Mouse (Mus musculus): ENCODE results near the gene Ksr1. TPM values are rescaled to one million over a fixed set of nuclear protein-coding genes. Genes with fewer than 3 reads are reported as not detected.

The Ksr1 gene
- polyA plus RNA-seq, 1 experiment from 2014 or later = 3.8 TPM

- Histone ChIP-seq H3K4me2 (replicated peaks; ENCODE audit: low read depth, low read length) (no peak overlapping the region), H3K4me3 (ENCODE audit: low read length) (no peak overlapping the region), H3K27me3 (ENCODE audit: insufficient read depth, low read length) (no peaks in the 10 kb centered on the region), H3K36me3 (ENCODE audit: insufficient read depth, low read length) (no peaks in the 10 kb centered on the region), H3K9me3 (ENCODE audit: low read length) (no peaks in the 10 kb centered on the region), H3K27ac (ENCODE audit: low read length) (no peak overlapping the region), H3K9ac (replicated peaks; ENCODE audit: low read length) (no peak overlapping the region), H3K4me1 (ENCODE audit: insufficient read depth, low read length) (peaks cover 45% of the 10 kb centered on the region)
- ATAC-seq (ENCODE audit: low FRiP score, low TSS enrichment) = no peak
- WGBS = 92% methylated on average over 6 of the region's 6 CpGs
Observed at GRCm38 (mm10) chr11:79140511-79140888, 5.7 kb downstream of the Ksr1 start.

GRCm38 (mm10) chr11:79139878-79140510 is 6.2 kb downstream of the Ksr1 start:
- Histone ChIP-seq H3K9me3 (ENCODE audit: low read length) (no peaks in the 10 kb centered on the region), H3K4me3 (ENCODE audit: low read length) (no peak overlapping the region), H3K27me3 (ENCODE audit: insufficient read depth, low read length) (no peaks in the 10 kb centered on the region), H3K9ac (replicated peaks; ENCODE audit: low read length) (no peak overlapping the region), H3K27ac (ENCODE audit: low read length) (no peak overlapping the region), H3K36me3 (ENCODE audit: insufficient read depth, low read length) (no peaks in the 10 kb centered on the region), H3K4me1 (ENCODE audit: insufficient read depth, low read length) (peaks cover 44% of the 10 kb centered on the region), H3K4me2 (replicated peaks; ENCODE audit: low read depth, low read length) (no peak overlapping the region)
- no peak for ATAC-seq (ENCODE audit: low FRiP score, low TSS enrichment)
- 90% methylated on average over 11 of the region's 11 CpGs for WGBS

- H3K9me3 ChIP-seq (ENCODE audit: low read length) = no peaks in the 10 kb centered on the region
- 78% methylated on average over 6 of the region's 6 CpGs for WGBS
- H3K27ac ChIP-seq (ENCODE audit: low read length) = peak overlapping the region; percentile 42; the same call in 1 of the 2 replicates
- H3K9ac ChIP-seq (replicated peaks; ENCODE audit: low read length) = no peak overlapping the region
- no peak overlapping the region for H3K4me2 ChIP-seq (replicated peaks; ENCODE audit: low read depth, low read length)
- no peaks in the 10 kb centered on the region for H3K36me3 ChIP-seq (ENCODE audit: insufficient read depth, low read length)
- ATAC-seq (ENCODE audit: low FRiP score, low TSS enrichment) = no peak
- no peak overlapping the region for H3K4me3 ChIP-seq (ENCODE audit: low read length)
- no peaks in the 10 kb centered on the region for H3K27me3 ChIP-seq (ENCODE audit: insufficient read depth, low read length)
- H3K4me1 ChIP-seq (ENCODE audit: insufficient read depth, low read length) = peaks cover 37% of the 10 kb centered on the region
Observed at GRCm38 (mm10) chr11:79138621-79139020, 7.6 kb downstream of the Ksr1 start.

- WGBS = 86% methylated on average over 5 of the region's 5 CpGs
- Histone ChIP-seq H3K9me3 (ENCODE audit: low read length) (no peaks in the 10 kb centered on the region), H3K4me1 (ENCODE audit: insufficient read depth, low read length) (peaks cover 39% of the 10 kb centered on the region)
Observed at GRCm38 (mm10) chr11:79137245-79137644, 9.0 kb downstream of the Ksr1 start.

GRCm38 (mm10) chr11:79135685-79136360 is 10.4 kb downstream of the Ksr1 start:
- ATAC-seq (ENCODE audit: low FRiP score, low TSS enrichment) = no peak
- no peak overlapping the region for H3K9ac ChIP-seq (replicated peaks; ENCODE audit: low read length)
- 0 out of 2 replicates have a peak overlapping the region, but pooled peaks have one; percentile 2 for H3K4me2 ChIP-seq (replicated peaks; ENCODE audit: low read depth, low read length)
- H3K4me3 ChIP-seq (ENCODE audit: low read length) = no peak overlapping the region
- H3K27me3 ChIP-seq (ENCODE audit: insufficient read depth, low read length) = no peaks in the 10 kb centered on the region
- peak overlapping the region; percentile 80 for H3K27ac ChIP-seq (ENCODE audit: low read length)
- H3K36me3 ChIP-seq (ENCODE audit: insufficient read depth, low read length) = no peaks in the 10 kb centered on the region
- WGBS = 39% methylated on average over 7 of the region's 7 CpGs
- peaks cover 34% of the 10 kb centered on the region for H3K4me1 ChIP-seq (ENCODE audit: insufficient read depth, low read length)
- no peaks in the 10 kb centered on the region for H3K9me3 ChIP-seq (ENCODE audit: low read length)

More at GRCm38 (mm10) chr11:79137245-79137644, 9.0 kb downstream of the Ksr1 start:
- no peaks in the 10 kb centered on the region for H3K36me3 ChIP-seq (ENCODE audit: insufficient read depth, low read length)
- ATAC-seq (ENCODE audit: low FRiP score, low TSS enrichment) = no peak
- H3K4me2 ChIP-seq (replicated peaks; ENCODE audit: low read depth, low read length) = no peak overlapping the region
- no peak overlapping the region for H3K4me3 ChIP-seq (ENCODE audit: low read length)
- H3K9ac ChIP-seq (replicated peaks; ENCODE audit: low read length) = no peak overlapping the region
- no peak overlapping the region for H3K27ac ChIP-seq (ENCODE audit: low read length)
- no peaks in the 10 kb centered on the region for H3K27me3 ChIP-seq (ENCODE audit: insufficient read depth, low read length)

- ATAC-seq (ENCODE audit: low FRiP score, low TSS enrichment) = no peak
Observed at GRCm38 (mm10) chr11:79135105-79135503, 11.1 kb downstream of the Ksr1 start.

GRCm38 (mm10) chr11:79134416-79135104 is 11.6 kb downstream of the Ksr1 start:
- Histone ChIP-seq H3K4me3 (ENCODE audit: low read length) (no peak overlapping the region), H3K4me1 (ENCODE audit: insufficient read depth, low read length) (peaks cover 34% of the 10 kb centered on the region), H3K9ac (replicated peaks; ENCODE audit: low read length) (no peak overlapping the region), H3K9me3 (ENCODE audit: low read length) (no peaks in the 10 kb centered on the region), H3K27me3 (ENCODE audit: insufficient read depth, low read length) (no peaks in the 10 kb centered on the region), H3K4me2 (replicated peaks; ENCODE audit: low read depth, low read length) (no peak overlapping the region), H3K27ac (ENCODE audit: low read length) (no peak overlapping the region), H3K36me3 (ENCODE audit: insufficient read depth, low read length) (no peaks in the 10 kb centered on the region)
- no peak for ATAC-seq (ENCODE audit: low FRiP score, low TSS enrichment)
- 69% methylated on average over 13 of the region's 13 CpGs for WGBS

More at GRCm38 (mm10) chr11:79135105-79135503, 11.1 kb downstream of the Ksr1 start:
- no peaks in the 10 kb centered on the region for H3K9me3 ChIP-seq (ENCODE audit: low read length)
- no peak overlapping the region for H3K27ac ChIP-seq (ENCODE audit: low read length)
- H3K4me3 ChIP-seq (ENCODE audit: low read length) = no peak overlapping the region
- WGBS = 97% methylated on average over 13 of the region's 13 CpGs
- 0 out of 2 replicates have a peak overlapping the region, but pooled peaks have one; percentile 2 for H3K4me2 ChIP-seq (replicated peaks; ENCODE audit: low read depth, low read length)
- peaks cover 34% of the 10 kb centered on the region for H3K4me1 ChIP-seq (ENCODE audit: insufficient read depth, low read length)
- no peak overlapping the region for H3K9ac ChIP-seq (replicated peaks; ENCODE audit: low read length)
- H3K27me3 ChIP-seq (ENCODE audit: insufficient read depth, low read length) = no peaks in the 10 kb centered on the region
- H3K36me3 ChIP-seq (ENCODE audit: insufficient read depth, low read length) = no peaks in the 10 kb centered on the region

GRCm38 (mm10) chr11:79133961-79134360 is 12.2 kb downstream of the Ksr1 start:
- Histone ChIP-seq H3K27me3 (ENCODE audit: insufficient read depth, low read length) (no peaks in the 10 kb centered on the region), H3K36me3 (ENCODE audit: insufficient read depth, low read length) (no peaks in the 10 kb centered on the region), H3K9ac (replicated peaks; ENCODE audit: low read length) (no peak overlapping the region), H3K27ac (ENCODE audit: low read length) (no peak overlapping the region), H3K4me2 (replicated peaks; ENCODE audit: low read depth, low read length) (no peak overlapping the region), H3K4me1 (ENCODE audit: insufficient read depth, low read length) (peaks cover 33% of the 10 kb centered on the region), H3K4me3 (ENCODE audit: low read length) (no peak overlapping the region), H3K9me3 (ENCODE audit: low read length) (no peaks in the 10 kb centered on the region)
- no peak for ATAC-seq (ENCODE audit: low FRiP score, low TSS enrichment)
- 83% methylated on average over 9 of the region's 9 CpGs for WGBS

GRCm38 (mm10) chr11:79133051-79133450 is 13.2 kb downstream of the Ksr1 start:
- H3K4me1 ChIP-seq (ENCODE audit: insufficient read depth, low read length) = peaks cover 29% of the 10 kb centered on the region
- WGBS = 75% methylated on average over 5 of the region's 5 CpGs
- H3K9me3 ChIP-seq (ENCODE audit: low read length) = no peaks in the 10 kb centered on the region
- ATAC-seq (ENCODE audit: low FRiP score, low TSS enrichment) = no peak
- no peaks in the 10 kb centered on the region for H3K36me3 ChIP-seq (ENCODE audit: insufficient read depth, low read length)
- no peak overlapping the region for H3K4me2 ChIP-seq (replicated peaks; ENCODE audit: low read depth, low read length)
- H3K27me3 ChIP-seq (ENCODE audit: insufficient read depth, low read length) = no peaks in the 10 kb centered on the region
- no peak overlapping the region for H3K27ac ChIP-seq (ENCODE audit: low read length)
- no peak overlapping the region for H3K9ac ChIP-seq (replicated peaks; ENCODE audit: low read length)
- H3K4me3 ChIP-seq (ENCODE audit: low read length) = no peak overlapping the region
